Mouse (Mus musculus) liver, postnatal 0 days (tissue): ENCODE data around the gene Nup62cl.

Source experiments
- CTCF ChIP-seq: sonication (generic); IDR thresholded peaks from 2 replicates; pipeline ENCODE4 v1.5.1; 2016; ENCODE audit warnings: antibody characterized with exemption, low read depth
- EP300 ChIP-seq: IDR thresholded peaks from 2 replicates; pipeline ENCODE4 v1.6.1; 2016; ENCODE audit warnings: antibody characterized with exemption, low read depth, mild to moderate bottlenecking

DNA sequence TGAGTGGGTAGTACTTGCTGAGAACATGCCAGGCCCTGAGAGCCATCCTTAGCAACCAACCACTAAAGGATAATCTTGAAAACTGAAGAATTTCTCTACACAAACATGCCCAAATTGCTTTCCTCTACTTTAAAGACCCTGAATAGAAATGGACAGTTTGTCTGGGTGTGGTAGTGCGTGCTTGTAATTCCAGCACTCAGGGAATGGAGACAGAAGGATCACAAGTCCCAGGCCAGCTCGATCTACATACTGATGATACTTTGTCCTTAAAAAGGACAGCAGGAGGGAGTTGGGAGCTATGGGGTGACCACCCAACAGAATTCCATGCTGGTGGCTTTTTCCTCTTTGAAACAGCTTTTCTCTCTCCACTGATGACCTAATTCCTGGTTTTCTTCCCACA is 31.6 kb upstream of the Nup62cl start:
- no peak for TF ChIP-seq CTCF
- no peak for TF ChIP-seq EP300
